ENCODE assay signal across 8 mouse cellular contexts in genomic region chr3:27938381-27939323, GRCm38 (mm10). TPM values are rescaled to one million over a fixed set of nuclear protein-coding genes. Genes with fewer than 3 reads are reported as not detected.
DNase-seq lines count a peak whose midpoint lies in the region; ATAC-seq and TF ChIP-seq lines count a peak whose summit lies in the region.

TSS of gene Pld1 (plus strand) at chr3:27938695.

- H3K27me3 ChIP-seq in forebrain, embryonic 14.5 days (replicated peaks; ENCODE audit: control insufficient read depth, insufficient read depth, low read length), result peaks cover 5% of the 10 kb centered on the region; the same call in 1 of the 2 replicates
- H3K27me3 ChIP-seq in heart, embryonic 16.5 days (ENCODE audit: control insufficient read depth, insufficient read depth, low read length), result no peaks in the 10 kb centered on the region
- no peaks in the 10 kb centered on the region; the same call in 1 of the 2 replicates for H3K27me3 ChIP-seq in liver, embryonic 14.5 days (ENCODE audit: control insufficient read depth, insufficient read depth, low read length)
- no peaks in the 10 kb centered on the region; the same call in 1 of the 2 replicates for H3K27me3 ChIP-seq in testis, adult 2 months (ENCODE audit: control insufficient read depth, insufficient read depth, low read length)

- H3K9me3 ChIP-seq in forebrain, embryonic 14.5 days (replicated peaks; ENCODE audit: control insufficient read depth, low read length), result no peaks in the 10 kb centered on the region
- H3K9me3 ChIP-seq in heart, embryonic 16.5 days (replicated peaks; ENCODE audit: control insufficient read depth, low read length), result no peaks in the 10 kb centered on the region
- no peaks in the 10 kb centered on the region for H3K9me3 ChIP-seq in liver, embryonic 14.5 days (ENCODE audit: control insufficient read depth, low read length)

- peak within 1 kb of the TSS; percentile 59 for H3K9ac ChIP-seq in forebrain, embryonic 14.5 days (ENCODE audit: low read length)
- peak within 1 kb of the TSS; percentile 86 for H3K9ac ChIP-seq in heart, embryonic 16.5 days (ENCODE audit: low read length)
- peak within 1 kb of the TSS; percentile 35 for H3K9ac ChIP-seq in liver, embryonic 14.5 days (replicated peaks)

- H3K4me2 ChIP-seq in forebrain, embryonic 14.5 days (ENCODE audit: low read length), result peak within 1 kb of the TSS; percentile 99
- H3K4me2 ChIP-seq in heart, embryonic 16.5 days (ENCODE audit: low read depth, low read length), result peak within 1 kb of the TSS; percentile 85
- peak within 1 kb of the TSS; percentile 66 for H3K4me2 ChIP-seq in liver, embryonic 14.5 days (ENCODE audit: low read depth)

- peaks cover 6% of the 10 kb centered on the region for H3K4me1 ChIP-seq in forebrain, embryonic 14.5 days (ENCODE audit: control insufficient read depth, insufficient read depth, low read length)
- H3K4me1 ChIP-seq in heart, embryonic 16.5 days (ENCODE audit: control insufficient read depth, insufficient read depth, low read length), result peaks cover 18% of the 10 kb centered on the region
- H3K4me1 ChIP-seq in liver, embryonic 14.5 days (replicated peaks; ENCODE audit: control insufficient read depth in 2 of 2, insufficient read depth in 2 of 2, low read length in 1 of 2), result peaks cover 0 to 7% of the 10 kb centered on the region in 2 experiments; a peak in 1 of 4 replicates
- H3K4me1 ChIP-seq in testis, adult 2 months (ENCODE audit: control insufficient read depth, insufficient read depth, low read length), result peaks cover 12% of the 10 kb centered on the region

- WGBS in forebrain, embryonic 14.5 days, result under 1% methylated on average over 66 of the region's 68 CpGs
- WGBS in heart, embryonic 16.5 days, result under 1% methylated on average over 68 of the region's 68 CpGs
- under 1% methylated on average over 65 of the region's 68 CpGs for WGBS in liver, embryonic 14.5 days (ENCODE audit: insufficient replicate concordance)

- 0 out of 2 replicates have a peak, but pooled peaks have one; percentile 20 for TF ChIP-seq POLR2A in testis, adult 2 months (IDR thresholded peaks at IDR 0.05; ENCODE audit: control insufficient read depth, low read depth, low read length)

- TF ChIP-seq EP300 in liver, embryonic 14.5 days (IDR thresholded peaks at IDR 0.05; ENCODE audit: low read depth), result no peak

- DNase-seq in CD4-positive helper T cell, adult 2 months (ENCODE audit: low read depth, low spot score), result peak; percentile 7
- DNase-seq in forebrain, embryonic 14.5 days (ENCODE audit: low spot score), result peak; percentile 49
- peak; percentile 89 to 90 for DNase-seq in kidney, postnatal 36 days
- DNase-seq in liver, embryonic 14.5 days (ENCODE audit: low read depth in 3 of 3, low spot score in 3 of 3), result no peak
- DNase-seq in natural killer cell, adult 2 months (ENCODE audit: low spot score in 2 of 2), result peak; percentile 8 to 19

- peak; percentile 39; the same call in 1 of the 2 replicates for ATAC-seq in cerebellum, adult (ENCODE audit: insufficient number of reproducible peaks, low FRiP score, low TSS enrichment)
- ATAC-seq in forebrain, embryonic 14.5 days, result peak; percentile 79
- ATAC-seq in heart, embryonic 16.5 days (replicated peaks; ENCODE audit: extremely low read depth, insufficient read depth, low FRiP score), result peak; percentile 94
- ATAC-seq in liver, embryonic 14.5 days (ENCODE audit: insufficient read depth), result peak; percentile 60

- TF ChIP-seq CTCF in liver, embryonic 14.5 days (IDR thresholded peaks at IDR 0.05; ENCODE audit: low read depth), result no peak
- TF ChIP-seq CTCF in testis, adult 2 months (IDR thresholded peaks at IDR 0.05; ENCODE audit: control insufficient read depth, insufficient read depth, insufficient replicate concordance, low read depth, low read length), result no peak

- no peak within 1 kb of the TSS for H3K27ac ChIP-seq in forebrain, embryonic 14.5 days (ENCODE audit: low read depth, low read length)
- H3K27ac ChIP-seq in heart, embryonic 16.5 days (ENCODE audit: low read length), result peak within 1 kb of the TSS; percentile 90
- no peak within 1 kb of the TSS for H3K27ac ChIP-seq in liver, embryonic 14.5 days
- H3K27ac ChIP-seq in testis, adult 2 months (ENCODE audit: control insufficient read depth, insufficient read depth, low read depth, low read length), result peak within 1 kb of the TSS; percentile 46

- H3K4me3 ChIP-seq in forebrain, embryonic 14.5 days (ENCODE audit: low read depth, low read length), result peak within 1 kb of the TSS; percentile 48
- H3K4me3 ChIP-seq in heart, embryonic 16.5 days (ENCODE audit: low read length), result peak within 1 kb of the TSS; percentile 88
- H3K4me3 ChIP-seq in liver, embryonic 14.5 days (ENCODE audit: insufficient read depth in 1 of 2, low read depth in 2 of 2, low read length in 2 of 2), result peak within 1 kb of the TSS; percentile 52 to 62
- H3K4me3 ChIP-seq in testis, adult 2 months (ENCODE audit: control insufficient read depth, low read depth, low read length), result peak within 1 kb of the TSS; percentile 69

- H3K36me3 ChIP-seq in forebrain, embryonic 14.5 days (ENCODE audit: control insufficient read depth, insufficient read depth, low read length), result no peaks in the 10 kb centered on the region
- H3K36me3 ChIP-seq in heart, embryonic 16.5 days (ENCODE audit: control insufficient read depth, insufficient read depth), result no peaks in the 10 kb centered on the region
- H3K36me3 ChIP-seq in liver, embryonic 14.5 days (replicated peaks; ENCODE audit: control insufficient read depth, insufficient read depth, low read depth), result no peaks in the 10 kb centered on the region
- no peaks in the 10 kb centered on the region for H3K36me3 ChIP-seq in testis, adult 2 months (ENCODE audit: control insufficient read depth, insufficient read depth, low read length)

RNA-seq across cellular contexts. Expression of gene Pld1, which starts in this region (rescaled TPM):
- polyA plus RNA-seq in forebrain, embryonic 14.5 days (2014; fragmentation: Nextera tagmentation; extraction: Ambion mirVana), result 2.0 and 2.5 TPM in 2 replicates
- polyA plus RNA-seq in heart, embryonic 16.5 days (2015; fragmentation: Nextera tagmentation; extraction: Ambion mirVana), result 7.8 and 8.3 TPM in 2 replicates
- polyA plus RNA-seq in liver, embryonic 14.5 days (2012; rRNA removed), result 1.3 and 2.9 TPM in 2 replicates
- 3.2 and 4.4 TPM in 2 replicates for polyA plus RNA-seq in liver, embryonic 14.5 days (2014; fragmentation: Nextera tagmentation; extraction: Ambion mirVana)
- polyA plus RNA-seq in testis, adult 2 months (2012; rRNA removed), result 0.93 and 1.0 TPM in 2 replicates

Comparison
In these comparisons a context has a peak if more than half of its experiments do, and no peak if none do; other contexts are left out.
1. DNase-seq: peak in CD4-positive helper T cell, adult 2 months (single experiment), forebrain, embryonic 14.5 days (single experiment), kidney, postnatal 36 days (2 of 2) and natural killer cell, adult 2 months (2 of 2); none in liver, embryonic 14.5 days (0 of 3).
2. ATAC-seq: peak in every context shown above with its lines; median percentile 94 in heart, embryonic 16.5 days; 79 in forebrain, embryonic 14.5 days; 60 in liver, embryonic 14.5 days; 39 in cerebellum, adult.
3. H3K27ac ChIP-seq: peak in heart, embryonic 16.5 days (single experiment) and testis, adult 2 months (single experiment); none in forebrain, embryonic 14.5 days (single experiment) and liver, embryonic 14.5 days (single experiment).
4. H3K9ac ChIP-seq: peak in every context shown above with its lines; median percentile 86 in heart, embryonic 16.5 days; 59 in forebrain, embryonic 14.5 days; 35 in liver, embryonic 14.5 days.
5. Peak in every context shown above with its lines, with median percentiles within 50 percentile points of each other: H3K4me2 ChIP-seq and H3K4me3 ChIP-seq.